25 mouse cellular contexts compared by ENCODE assay signal in genomic region chr11:94032971-94033370, GRCm38 (mm10). TPM values are rescaled to one million over a fixed set of nuclear protein-coding genes. Genes with fewer than 3 reads are reported as not detected.
DNase-seq lines count a peak whose midpoint lies in the region; TF ChIP-seq lines count a peak whose summit lies in the region.
"Had no signal": no experiment of that assay in that cellular context is flagged by ENCODE, and none has a peak within 500 bp of the region (broad histone marks: within the 10 kb centered on the region; RNA-seq: fewer than 3 reads in every experiment).

No protein-coding gene starts in this region.

- peaks cover 8% of the 10 kb centered on the region; the same call in 1 of the 2 replicates for H3K4me1 ChIP-seq in embryonic fibroblast, embryonic 13.5 days (ENCODE audit: control insufficient read depth, insufficient read depth, low read length)
- H3K4me1 ChIP-seq: limb, embryonic 12.5 days; midbrain, embryonic 12.5 days had no signal

- intact Hi-C loops in gastrocnemius, adult 2 months (cut with DNase I): no loop called here

- TF ChIP-seq POLR2A in embryonic fibroblast, embryonic 13.5 days (IDR thresholded peaks at IDR 0.05; ENCODE audit: low read depth, low read length): no peak

- no peak for DNase-seq in gastrocnemius, adult 2 months
- no peak for DNase-seq in gastrocnemius, postnatal 10 days
- DNase-seq in 3134 (ENCODE audit: extremely low read depth, insufficient read length, low spot score): peak; percentile 39
- DNase-seq in Muller cell, postnatal 12 days (ENCODE audit: inconsistent ontology term): peak; percentile 44
- no peak for DNase-seq in T-cell, adult 2 months (ENCODE audit: low spot score)
- no peak for DNase-seq in cerebellum, adult 9-10 months
- DNase-seq: adrenal gland, postnatal 14 days; B cell, adult 2 months; cerebellum, adult 11 months; cerebellum, adult 9-11 months; embryo, embryonic 11 days; gastrocnemius, postnatal 36 days; heart, adult 2 months; kidney, adult 11 months; kidney, postnatal 14 days; lung, embryonic 14.5 days; thymus, postnatal 4 days had no signal

- no peak overlapping the region for H3K4me3 ChIP-seq in gastrocnemius, adult 2 months
- no peak overlapping the region for H3K4me3 ChIP-seq in embryonic fibroblast, embryonic 13.5 days (ENCODE audit: insufficient read depth, low read length)
- H3K4me3 ChIP-seq: heart, adult 2 months; heart, embryonic 13.5 days; left cerebral cortex, adult 2 months; limb, embryonic 12.5 days; liver, embryonic 15.5 days; megakaryocyte, embryonic 14.5 days; midbrain, embryonic 12.5 days had no signal

- TF ChIP-seq CTCF in gastrocnemius, adult 2 months (IDR thresholded peaks at IDR 0.05): no peak
- TF ChIP-seq CTCF in embryonic fibroblast, embryonic 13.5 days (IDR thresholded peaks at IDR 0.05; ENCODE audit: borderline replicate concordance, insufficient read depth, low read length): no peak

- peak overlapping the region; percentile 25; the same call in 1 of the 2 replicates for H3K27ac ChIP-seq in gastrocnemius, adult 2 months
- H3K27ac ChIP-seq in embryonic fibroblast, embryonic 13.5 days (ENCODE audit: insufficient read depth, low read length): peak overlapping the region; percentile 35
- H3K27ac ChIP-seq: heart, adult 2 months; heart, embryonic 13.5 days; hindbrain, embryonic 14.5 days; left cerebral cortex, adult 2 months; limb, embryonic 12.5 days; liver, embryonic 15.5 days; midbrain, embryonic 12.5 days had no signal

RNA-seq across cellular contexts. Expression of gene Spag9, which starts 37.1 kb away (rescaled TPM):
- total RNA-seq in gastrocnemius, adult 2 months (2021): 100 to 1,000 TPM; 154 to 161 TPM
- total RNA-seq in gastrocnemius, postnatal 10 days (2021): 100 to 1,000 TPM; 121 to 130 TPM
- polyA plus RNA-seq in embryonic fibroblast, embryonic 13.5 days (2011; ENCODE audit: insufficient read length, low read depth, missing spikeins): 93.7 and 103 TPM in 2 replicates

Comparison
In these comparisons a context has a peak if more than half of its experiments do, and no peak if none do; other contexts are left out.
1. DNase-seq: peak in 3134 (single experiment) and Muller cell, postnatal 12 days (single experiment); none in gastrocnemius, adult 2 months (single experiment), gastrocnemius, postnatal 10 days (single experiment), T-cell, adult 2 months (single experiment) and cerebellum, adult 9-10 months (single experiment).